Mouse (Mus musculus) kidney, adult 11 months (tissue): ENCODE measurements around the gene Arhgef3.

Experiments used
- DNase-seq: peaks from one replicate; pipeline ENCODE4 v3.0.0; 2022

Arhgef3 gene

GRCm38 (mm10) chr14:27389722-27390121 is 275.0 kb downstream of the Arhgef3 start:
- no peak for DNase-seq

- no peak for DNase-seq
Observed at GRCm38 (mm10) chr14:27390663-27391062, 276.0 kb downstream of the Arhgef3 start.

- no peak for DNase-seq
Observed at GRCm38 (mm10) chr14:27391776-27392308, 277.1 kb downstream of the Arhgef3 start.

GRCm38 (mm10) chr14:27392660-27393059 is 278.0 kb downstream of the Arhgef3 start:
- no peak for DNase-seq

- DNase-seq: no peak
Observed at GRCm38 (mm10) chr14:27393806-27394205, 279.1 kb downstream of the Arhgef3 start.

- no peak for DNase-seq
Observed at GRCm38 (mm10) chr14:27396424-27396823, 281.7 kb downstream of the Arhgef3 start.

GRCm38 (mm10) chr14:27397526-27397925 is 282.8 kb downstream of the Arhgef3 start:
- DNase-seq: no peak

- DNase-seq: no peak
Observed at GRCm38 (mm10) chr14:27400495-27400894, 285.8 kb downstream of the Arhgef3 start.

GRCm38 (mm10) chr14:27401717-27402278 is 287.1 kb downstream of the Arhgef3 start:
- DNase-seq: no peak

- no peak for DNase-seq
Observed at GRCm38 (mm10) chr14:27402332-27403250, 287.9 kb downstream of the Arhgef3 start.

- no peak for DNase-seq
Observed at GRCm38 (mm10) chr14:27405452-27405851, 290.8 kb downstream of the Arhgef3 start.

- no peak for DNase-seq
Observed at GRCm38 (mm10) chr14:27405947-27406346, 291.2 kb downstream of the Arhgef3 start.

GRCm38 (mm10) chr14:27408240-27408639 is 293.5 kb downstream of the Arhgef3 start:
- peak; percentile 59 for DNase-seq

GRCm38 (mm10) chr14:27409662-27410061 is 295.0 kb downstream of the Arhgef3 start:
- no peak for DNase-seq

- DNase-seq: no peak
Observed at GRCm38 (mm10) chr14:27411492-27411891, 296.8 kb downstream of the Arhgef3 start.

- no peak for DNase-seq
Observed at GRCm38 (mm10) chr14:27412699-27413098, 298.0 kb downstream of the Arhgef3 start.

GRCm38 (mm10) chr14:27413961-27414360 is 299.3 kb downstream of the Arhgef3 start:
- DNase-seq: no peak

GRCm38 (mm10) chr14:27420816-27421215 is 306.1 kb downstream of the Arhgef3 start:
- no peak for DNase-seq

- no peak for DNase-seq
Observed at GRCm38 (mm10) chr14:27422301-27422700, 307.6 kb downstream of the Arhgef3 start.

GRCm38 (mm10) chr14:27428573-27428972 is 313.9 kb downstream of the Arhgef3 start, which contains the start of gene Fam208a:
Fam208a (plus strand) TSS chr14:27428834.
- peak; percentile 95 for DNase-seq

GRCm38 (mm10) chr14:27428973-27429711 is 314.4 kb downstream of the Arhgef3 start:
- DNase-seq: peak; percentile 79

- no peak for DNase-seq
Observed at GRCm38 (mm10) chr14:27430280-27430679, 315.6 kb downstream of the Arhgef3 start.

- DNase-seq: no peak
Observed at GRCm38 (mm10) chr14:27432064-27432463, 317.4 kb downstream of the Arhgef3 start.
